Mouse (Mus musculus): ENCODE data around the gene Emc7. TPM values are rescaled to one million over a fixed set of nuclear protein-coding genes. Genes with fewer than 3 reads are reported as not detected.
A peak's percentile ranks its signal among the peaks of the same experiment; 100 is the strongest.

Emc7 gene
- polyA plus RNA-seq, 1 experiment from 2014 or later: 24.6 TPM

DNA sequence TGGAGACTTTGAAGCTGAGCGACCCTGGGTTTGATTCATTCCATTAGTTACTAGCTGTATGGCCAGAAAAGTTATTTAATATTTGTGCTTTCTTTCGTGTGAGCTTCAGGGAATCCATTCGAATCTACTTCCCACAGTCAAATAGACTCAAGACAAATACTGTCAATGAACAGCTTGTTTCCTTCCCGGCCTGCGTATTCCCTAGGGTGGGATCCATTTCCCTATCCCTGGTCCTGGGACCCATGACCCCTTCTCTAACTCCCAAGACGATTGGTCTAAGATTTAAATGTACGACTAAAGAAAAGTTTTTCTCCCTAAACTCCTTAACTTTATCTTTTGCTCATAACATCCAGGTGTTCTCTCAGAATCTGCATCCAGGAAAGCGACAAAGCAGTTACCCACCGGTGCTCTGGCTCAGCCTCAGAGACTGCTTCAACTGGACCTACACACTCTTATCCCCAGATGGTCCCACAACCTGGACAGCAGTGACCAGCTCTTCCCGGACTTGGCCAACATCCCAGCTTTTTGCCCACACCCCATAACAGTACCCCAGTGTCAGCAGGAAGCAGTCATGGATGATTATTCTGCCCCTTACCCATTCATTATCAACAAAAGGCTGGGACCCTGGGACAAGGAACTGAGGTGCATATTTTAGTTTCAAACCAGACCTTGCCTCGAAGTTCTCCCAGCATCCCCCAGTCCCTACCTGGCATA is 35.8 kb downstream of the Emc7 start:
- Histone ChIP-seq H3K27me3 (ENCODE audit: control insufficient read depth, insufficient read depth, low read length) (no peaks in the 10 kb centered on the region), H3K9me3 (ENCODE audit: control insufficient read depth, low read length) (no peaks in the 10 kb centered on the region), H3K4me3 (replicated peaks; ENCODE audit: low read length) (no peak overlapping the region), H3K9ac (no peak overlapping the region), H3K36me3 (replicated peaks; ENCODE audit: control insufficient read depth, insufficient read depth) (no peaks in the 10 kb centered on the region), H3K4me1 (replicated peaks; ENCODE audit: control insufficient read depth, insufficient read depth, low read length) (peaks cover 12% of the 10 kb centered on the region), H3K4me2 (replicated peaks) (no peak overlapping the region), H3K27ac (no peak overlapping the region)
- 78% methylated on average over 11 of the region's 11 CpGs for WGBS
- no peak for DNase-seq (ENCODE audit: low spot score)
- ATAC-seq (ENCODE audit: low FRiP score): no peak

DNA sequence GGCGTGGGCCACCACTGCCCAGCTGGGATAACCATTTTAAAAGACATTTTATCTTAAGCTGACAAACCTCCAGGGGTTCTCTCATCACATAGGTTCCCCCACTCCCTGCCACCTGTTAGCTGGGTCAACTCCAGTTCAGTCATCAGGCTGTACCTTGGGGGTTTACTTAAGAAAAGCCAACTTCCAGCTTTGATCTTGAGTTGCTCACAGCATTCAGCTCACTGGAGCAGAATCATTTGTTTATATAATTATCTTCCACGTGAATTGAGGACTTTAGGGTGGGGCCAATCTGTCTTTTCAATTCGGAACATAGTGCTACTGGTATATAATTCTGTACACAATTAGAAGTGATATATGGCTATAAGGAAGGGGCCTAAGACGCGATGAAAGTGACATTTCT is 36.8 kb downstream of the Emc7 start:
- Histone ChIP-seq H3K4me3 (replicated peaks; ENCODE audit: low read length) (no peak overlapping the region), H3K4me1 (replicated peaks; ENCODE audit: control insufficient read depth, insufficient read depth, low read length) (peaks cover 12% of the 10 kb centered on the region), H3K27ac (no peak overlapping the region), H3K9ac (no peak overlapping the region), H3K36me3 (replicated peaks; ENCODE audit: control insufficient read depth, insufficient read depth) (no peaks in the 10 kb centered on the region), H3K9me3 (ENCODE audit: control insufficient read depth, low read length) (no peaks in the 10 kb centered on the region), H3K4me2 (replicated peaks) (peak overlapping the region; percentile 82; the same call in 1 of the 2 replicates), H3K27me3 (ENCODE audit: control insufficient read depth, insufficient read depth, low read length) (no peaks in the 10 kb centered on the region)
- ATAC-seq (ENCODE audit: low FRiP score) (no peak), DNase-seq (ENCODE audit: low spot score) (no peak)
- 71% methylated on average over 5 of the region's 5 CpGs for WGBS

DNA sequence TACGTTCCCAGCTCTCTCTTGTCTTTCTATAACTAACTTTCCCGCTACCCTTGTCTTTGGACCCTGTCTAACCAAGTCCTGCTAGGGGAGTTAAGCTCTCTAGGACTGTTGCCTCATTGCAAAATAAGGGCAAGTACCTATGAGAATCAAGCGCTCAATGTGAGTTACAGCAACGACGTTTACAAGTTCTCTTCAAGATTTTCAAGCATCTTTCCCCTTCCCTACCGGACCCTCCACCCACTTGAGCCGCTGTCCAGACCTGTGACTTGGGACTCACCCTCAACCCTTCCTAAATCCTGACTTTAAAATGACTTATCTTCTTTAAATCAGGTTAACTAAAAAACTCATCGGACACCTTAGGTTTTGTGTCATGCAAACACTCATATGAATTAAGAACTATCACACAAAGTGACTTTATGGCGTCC is 37.6 kb downstream of the Emc7 start:
- Histone ChIP-seq H3K27me3 (ENCODE audit: control insufficient read depth, insufficient read depth, low read length) (no peaks in the 10 kb centered on the region), H3K4me3 (replicated peaks; ENCODE audit: low read length) (peak overlapping the region; percentile 82), H3K9me3 (ENCODE audit: control insufficient read depth, low read length) (no peaks in the 10 kb centered on the region), H3K9ac (peak overlapping the region; percentile 97), H3K36me3 (replicated peaks; ENCODE audit: control insufficient read depth, insufficient read depth) (no peaks in the 10 kb centered on the region), H3K27ac (peak overlapping the region; percentile 96), H3K4me2 (replicated peaks) (peak overlapping the region; percentile 82), H3K4me1 (replicated peaks; ENCODE audit: control insufficient read depth, insufficient read depth, low read length) (peaks cover 12% of the 10 kb centered on the region)
- WGBS: 8% methylated on average over 9 of the region's 9 CpGs
- peak; percentile 5; the same call in 1 of the 2 replicates for ATAC-seq (ENCODE audit: low FRiP score)
- no peak for DNase-seq (ENCODE audit: low spot score)

DNA sequence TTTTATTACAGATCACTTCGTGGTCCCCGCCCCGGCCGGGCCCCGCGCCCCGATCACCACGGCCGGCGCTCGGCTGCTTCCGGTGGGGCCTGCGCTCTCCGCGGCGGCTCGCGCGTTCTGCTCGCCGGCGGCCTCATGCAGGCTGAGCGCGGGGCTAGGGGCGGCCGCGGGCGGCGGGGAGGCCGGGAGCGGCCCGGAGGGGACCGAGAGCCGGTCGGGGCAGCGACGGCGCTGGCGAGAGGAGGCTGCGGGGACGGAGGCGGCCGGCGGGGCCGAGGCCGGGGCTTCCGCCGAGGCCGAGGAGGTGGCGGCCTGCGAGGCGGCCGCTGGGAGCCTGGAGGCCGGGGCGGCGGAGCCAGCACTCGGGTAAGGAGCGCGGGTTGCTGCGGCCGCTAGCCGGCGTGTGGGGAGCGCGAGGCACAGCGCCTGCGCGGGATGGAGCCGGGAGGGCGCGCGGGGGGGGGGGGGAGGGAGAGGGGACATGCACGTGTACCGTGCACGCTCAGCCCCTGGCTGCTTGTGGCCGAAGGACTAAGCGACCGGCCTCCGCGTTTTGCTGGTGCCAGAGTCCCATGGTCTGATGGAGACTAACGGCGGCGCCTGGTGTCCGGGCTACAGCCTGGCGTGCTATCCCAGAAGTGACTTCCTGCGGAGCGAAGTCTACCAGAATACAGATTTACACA is 38.2 kb downstream of the Emc7 start, which contains the start of gene Aven:
Aven (plus strand) TSS at position 109 of the 683 bp plus-strand sequence.
- Histone ChIP-seq H3K9ac (peak within 1 kb of the TSS; percentile 97), H3K4me3 (replicated peaks; ENCODE audit: low read length) (peak within 1 kb of the TSS; percentile 82), H3K27me3 (ENCODE audit: control insufficient read depth, insufficient read depth, low read length) (no peaks in the 10 kb centered on the region), H3K36me3 (replicated peaks; ENCODE audit: control insufficient read depth, insufficient read depth) (no peaks in the 10 kb centered on the region), H3K4me2 (replicated peaks) (peak within 1 kb of the TSS; percentile 82), H3K27ac (peak within 1 kb of the TSS; percentile 96), H3K9me3 (ENCODE audit: control insufficient read depth, low read length) (no peaks in the 10 kb centered on the region), H3K4me1 (replicated peaks; ENCODE audit: control insufficient read depth, insufficient read depth, low read length) (peaks cover 12% of the 10 kb centered on the region)
- WGBS: under 1% methylated on average over 80 of the region's 87 CpGs
- ATAC-seq (ENCODE audit: low FRiP score) (peak; percentile 96), DNase-seq (ENCODE audit: low spot score) (peak; percentile 82)

DNA sequence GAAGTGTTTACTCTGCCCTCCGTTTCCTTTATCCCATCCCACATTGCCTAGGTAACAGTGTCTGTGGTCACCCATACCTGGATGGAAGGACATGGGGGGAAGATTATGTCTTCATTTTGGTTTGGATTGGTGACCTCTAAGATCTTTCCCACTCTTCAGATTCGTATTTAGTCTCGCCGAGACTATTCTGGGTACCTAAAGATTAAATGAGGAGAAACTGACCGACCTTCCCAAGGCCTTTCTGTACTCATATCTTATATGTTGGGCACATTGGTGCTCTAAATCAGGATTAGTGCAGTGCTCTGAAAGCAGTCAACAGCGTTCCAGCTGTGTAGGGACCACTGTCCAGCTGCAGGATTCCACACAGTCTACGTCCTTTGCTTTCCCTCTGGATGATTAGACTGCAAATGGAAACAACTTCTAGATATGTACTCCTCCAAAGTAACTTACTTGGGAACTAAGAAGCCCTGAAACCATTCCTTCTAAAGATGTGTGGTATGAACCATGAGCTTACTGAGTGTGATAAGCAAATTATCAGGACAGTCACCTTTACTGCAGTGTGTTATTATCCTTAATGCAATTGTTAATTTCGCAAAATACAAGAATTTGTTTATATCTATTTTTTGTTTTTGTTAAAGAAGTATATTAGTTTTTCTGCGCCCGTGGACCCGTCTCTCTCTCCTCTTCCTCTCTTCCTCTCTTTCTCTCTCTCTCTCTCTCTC is 38.9 kb downstream of the Emc7 start:
- Histone ChIP-seq H3K4me2 (replicated peaks) (peak overlapping the region; percentile 82), H3K9ac (peak overlapping the region; percentile 97), H3K9me3 (ENCODE audit: control insufficient read depth, low read length) (no peaks in the 10 kb centered on the region), H3K27ac (peak overlapping the region; percentile 96), H3K4me1 (replicated peaks; ENCODE audit: control insufficient read depth, insufficient read depth, low read length) (peaks cover 12% of the 10 kb centered on the region), H3K36me3 (replicated peaks; ENCODE audit: control insufficient read depth, insufficient read depth) (no peaks in the 10 kb centered on the region), H3K4me3 (replicated peaks; ENCODE audit: low read length) (peak overlapping the region; percentile 82), H3K27me3 (ENCODE audit: control insufficient read depth, insufficient read depth, low read length) (no peaks in the 10 kb centered on the region)
- 49% methylated on average over 11 of the region's 11 CpGs for WGBS
- peak; percentile 1; the same call in 1 of the 2 replicates for ATAC-seq (ENCODE audit: low FRiP score)
- DNase-seq (ENCODE audit: low spot score): peak; percentile 34

DNA sequence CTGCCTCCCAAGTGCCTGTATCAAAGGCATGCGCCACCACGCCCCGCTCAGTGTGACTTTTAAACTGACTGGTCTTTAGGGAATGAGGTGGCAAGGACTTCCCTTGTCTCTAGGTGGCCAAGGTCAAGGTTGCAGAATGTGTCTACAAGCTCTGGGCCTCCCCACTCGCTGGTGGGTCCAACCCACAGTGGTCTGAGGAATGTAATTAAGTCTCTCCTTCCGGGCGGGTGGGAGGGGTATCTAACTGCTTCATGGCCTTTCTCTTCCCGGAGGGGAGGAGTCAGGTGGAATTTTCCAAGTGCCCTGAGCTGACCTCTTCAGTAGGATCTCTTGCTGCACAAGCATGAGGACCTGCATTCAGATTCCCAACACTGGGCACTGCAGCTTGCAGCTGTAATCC is 43.1 kb downstream of the Emc7 start:
- H3K9me3 ChIP-seq (ENCODE audit: control insufficient read depth, low read length): no peaks in the 10 kb centered on the region
- H3K27ac ChIP-seq: no peak overlapping the region
- no peaks in the 10 kb centered on the region for H3K36me3 ChIP-seq (replicated peaks; ENCODE audit: control insufficient read depth, insufficient read depth)
- no peak overlapping the region for H3K4me3 ChIP-seq (replicated peaks; ENCODE audit: low read length)
- ATAC-seq (ENCODE audit: low FRiP score) (no peak), DNase-seq (ENCODE audit: low spot score) (no peak)
- peaks cover 5% of the 10 kb centered on the region for H3K4me1 ChIP-seq (replicated peaks; ENCODE audit: control insufficient read depth, insufficient read depth, low read length)
- no peak overlapping the region for H3K4me2 ChIP-seq (replicated peaks)
- H3K27me3 ChIP-seq (ENCODE audit: control insufficient read depth, insufficient read depth, low read length): no peaks in the 10 kb centered on the region
- 77% methylated on average over 7 of the region's 7 CpGs for WGBS
- H3K9ac ChIP-seq: no peak overlapping the region

DNA sequence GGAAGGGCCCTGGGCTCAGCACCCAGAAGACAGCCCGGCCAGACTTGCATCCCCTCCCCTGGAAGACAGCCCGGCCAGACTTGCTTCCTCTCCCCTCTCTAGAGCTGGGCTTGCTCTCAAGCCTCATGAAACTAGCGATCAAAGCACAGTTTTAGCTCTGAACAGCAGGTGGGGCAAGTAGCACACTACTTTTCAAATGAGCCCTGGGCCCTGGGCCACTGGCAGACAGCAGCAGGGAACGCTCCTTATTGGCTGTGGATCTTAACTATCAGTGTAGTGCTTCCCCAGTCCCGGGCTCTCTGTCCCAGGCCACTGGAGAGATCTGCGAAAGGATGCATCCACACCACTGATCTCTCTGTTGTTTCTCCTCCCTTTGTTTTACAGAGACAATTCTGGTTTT is 46.4 kb downstream of the Emc7 start:
- H3K9ac ChIP-seq: 0 out of 2 replicates have a peak overlapping the region, but pooled peaks have one; percentile 4
- H3K27ac ChIP-seq: no peak overlapping the region
- no peaks in the 10 kb centered on the region for H3K36me3 ChIP-seq (replicated peaks; ENCODE audit: control insufficient read depth, insufficient read depth)
- H3K4me2 ChIP-seq (replicated peaks): no peak overlapping the region
- H3K27me3 ChIP-seq (ENCODE audit: control insufficient read depth, insufficient read depth, low read length): no peaks in the 10 kb centered on the region
- no peak overlapping the region for H3K4me3 ChIP-seq (replicated peaks; ENCODE audit: low read length)
- H3K4me1 ChIP-seq (replicated peaks; ENCODE audit: control insufficient read depth, insufficient read depth, low read length): no peaks in the 10 kb centered on the region; the same call in 1 of the 2 replicates
- ATAC-seq (ENCODE audit: low FRiP score): peak; percentile 95
- no peaks in the 10 kb centered on the region for H3K9me3 ChIP-seq (ENCODE audit: control insufficient read depth, low read length)
- peak; percentile 85 for DNase-seq (ENCODE audit: low spot score)
- whole genome bisulfite sequencing: 8% methylated on average over 6 of the region's 6 CpGs

DNA sequence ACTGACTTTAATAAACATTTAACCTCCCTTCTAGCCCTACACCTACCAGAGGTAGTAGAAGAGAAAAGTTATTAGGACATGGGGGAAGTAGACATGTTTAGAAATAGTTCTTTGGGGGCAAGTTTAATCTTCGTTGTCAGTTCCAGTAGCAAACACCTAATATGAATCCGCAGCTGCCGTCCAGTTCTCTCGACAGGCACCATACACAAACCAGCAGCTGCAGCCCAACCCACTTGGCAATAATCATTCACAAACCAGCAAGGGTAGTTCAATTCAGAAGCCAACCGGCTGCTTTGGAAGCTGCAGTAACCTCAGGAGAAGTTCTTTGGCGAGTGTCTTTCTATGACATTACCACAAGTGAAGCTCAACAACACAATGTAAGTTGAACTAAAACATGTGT is 49.2 kb downstream of the Emc7 start:
- Histone ChIP-seq H3K4me2 (replicated peaks) (no peak overlapping the region), H3K27me3 (ENCODE audit: control insufficient read depth, insufficient read depth, low read length) (no peaks in the 10 kb centered on the region), H3K36me3 (replicated peaks; ENCODE audit: control insufficient read depth, insufficient read depth) (no peaks in the 10 kb centered on the region), H3K4me3 (replicated peaks; ENCODE audit: low read length) (no peak overlapping the region), H3K9me3 (ENCODE audit: control insufficient read depth, low read length) (no peaks in the 10 kb centered on the region), H3K9ac (no peak overlapping the region), H3K4me1 (replicated peaks; ENCODE audit: control insufficient read depth, insufficient read depth, low read length) (no peaks in the 10 kb centered on the region; the same call in 1 of the 2 replicates), H3K27ac (no peak overlapping the region)
- WGBS: 83% methylated on average over 6 of the region's 6 CpGs
- ATAC-seq (ENCODE audit: low FRiP score): no peak
- DNase-seq (ENCODE audit: low spot score): no peak

DNA sequence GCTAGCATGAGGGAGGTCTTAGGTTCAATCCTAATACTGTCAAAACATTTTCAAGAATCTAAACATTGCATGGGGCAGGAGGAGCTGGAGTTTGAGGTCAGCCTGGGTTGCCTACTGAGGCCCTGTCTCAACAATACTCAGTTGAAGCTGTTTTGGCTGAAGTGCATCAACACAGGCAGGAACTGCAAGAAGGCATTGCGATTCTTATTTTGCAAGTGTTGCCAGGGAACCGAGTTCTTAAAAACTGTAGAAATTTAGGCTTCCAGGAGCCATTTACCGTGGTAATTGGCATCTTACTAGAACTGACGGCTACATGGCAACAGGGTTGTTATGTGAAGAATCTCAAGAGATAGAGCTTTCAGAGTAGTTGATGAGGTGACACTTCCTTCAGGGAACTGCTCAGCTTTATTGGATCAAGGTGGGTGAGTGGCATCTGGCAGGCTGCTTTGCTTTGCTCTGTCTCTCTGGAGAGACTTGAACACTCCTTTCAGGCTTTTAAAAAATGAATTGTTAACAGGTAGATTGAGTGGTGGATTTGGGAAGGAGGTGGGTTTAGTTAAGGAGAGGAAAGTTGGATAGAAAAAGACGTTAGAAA is 52.1 kb downstream of the Emc7 start:
- Histone ChIP-seq H3K4me3 (replicated peaks; ENCODE audit: low read length) (no peak overlapping the region), H3K9ac (no peak overlapping the region), H3K27ac (no peak overlapping the region), H3K27me3 (ENCODE audit: control insufficient read depth, insufficient read depth, low read length) (no peaks in the 10 kb centered on the region), H3K4me2 (replicated peaks) (no peak overlapping the region), H3K36me3 (replicated peaks; ENCODE audit: control insufficient read depth, insufficient read depth) (no peaks in the 10 kb centered on the region), H3K9me3 (ENCODE audit: control insufficient read depth, low read length) (no peaks in the 10 kb centered on the region), H3K4me1 (replicated peaks; ENCODE audit: control insufficient read depth, insufficient read depth, low read length) (no peaks in the 10 kb centered on the region)
- DNase-seq (ENCODE audit: low spot score) (no peak), ATAC-seq (ENCODE audit: low FRiP score) (no peak)
- 75% methylated on average over 5 of the region's 5 CpGs for WGBS

Data from hindbrain, embryonic 14.5 days (tissue).